Mouse (Mus musculus): ENCODE results near the gene Bola1. TPM values are rescaled to one million over a fixed set of nuclear protein-coding genes. Genes with fewer than 3 reads are reported as not detected.
"Not testable (repeated sequence)": the region's sequence is repeated elsewhere in the genome, so short reads cannot be mapped to it uniquely, and the experiment has no call there.

Gene Bola1
- 84.7 and 86.0 TPM in 2 replicates for polyA plus RNA-seq (2015; fragmentation: Nextera tagmentation; extraction: Ambion mirVana)

- DNase-seq (ENCODE audit: low spot score) = peak; percentile 88
Observed at GRCm38 (mm10) chr3:96219661-96220130, at the start of gene Bola1, which contains the start of gene Hist2h2ab. Bola1 (minus strand) TSS chr3:96219709. Hist2h2ab (plus strand) TSS chr3:96219865.

GRCm38 (mm10) chr3:96268776-96269378 lies 49.4 kb upstream of the Bola1 start:
- DNase-seq (ENCODE audit: low spot score) = not testable (repeated sequence)

GRCm38 (mm10) chr3:96268051-96268775 lies 48.7 kb upstream of the Bola1 start, which contains the start of gene Hist2h3b:
Hist2h3b (plus strand) TSS chr3:96268654.
- peak; percentile 87 for DNase-seq (ENCODE audit: low spot score)

- no peak for DNase-seq (ENCODE audit: low spot score)
Observed at GRCm38 (mm10) chr3:96267541-96267940, 48.0 kb upstream of the Bola1 start.

- no peak for DNase-seq (ENCODE audit: low spot score)
Observed at GRCm38 (mm10) chr3:96266132-96266710, 46.7 kb upstream of the Bola1 start.

GRCm38 (mm10) chr3:96264404-96264949 lies 45.0 kb upstream of the Bola1 start:
- DNase-seq (ENCODE audit: low spot score) = no peak

GRCm38 (mm10) chr3:96263558-96264403 lies 44.3 kb upstream of the Bola1 start:
- DNase-seq (ENCODE audit: low spot score) = peak; percentile 50

- DNase-seq (ENCODE audit: low spot score) = peak; percentile 94
Observed at GRCm38 (mm10) chr3:96262979-96263550, 43.6 kb upstream of the Bola1 start, which contains the start of gene Hist2h4. Hist2h4 (minus strand) TSS chr3:96263311.

GRCm38 (mm10) chr3:96262216-96262875 lies 42.8 kb upstream of the Bola1 start:
- DNase-seq (ENCODE audit: low spot score) = peak; percentile 60

GRCm38 (mm10) chr3:96261623-96262022 lies 42.1 kb upstream of the Bola1 start:
- DNase-seq (ENCODE audit: low spot score) = no peak

- DNase-seq (ENCODE audit: low spot score) = no peak
Observed at GRCm38 (mm10) chr3:96260220-96260619, 40.7 kb upstream of the Bola1 start.

- no peak for DNase-seq (ENCODE audit: low spot score)
Observed at GRCm38 (mm10) chr3:96257190-96257589, 37.7 kb upstream of the Bola1 start.

GRCm38 (mm10) chr3:96255926-96256593 lies 36.6 kb upstream of the Bola1 start:
- no peak for DNase-seq (ENCODE audit: low spot score)

- DNase-seq (ENCODE audit: low spot score) = no peak
Observed at GRCm38 (mm10) chr3:96254683-96255355, 35.3 kb upstream of the Bola1 start.

GRCm38 (mm10) chr3:96251787-96252186 lies 32.3 kb upstream of the Bola1 start:
- DNase-seq (ENCODE audit: low spot score) = no peak

- DNase-seq (ENCODE audit: low spot score) = no peak
Observed at GRCm38 (mm10) chr3:96250890-96251289, 31.4 kb upstream of the Bola1 start.

GRCm38 (mm10) chr3:96249034-96249345 lies 29.5 kb upstream of the Bola1 start:
- peak; percentile 40 for DNase-seq (ENCODE audit: low spot score)

GRCm38 (mm10) chr3:96248141-96249033 lies 28.9 kb upstream of the Bola1 start:
- no peak for DNase-seq (ENCODE audit: low spot score)
